Mouse (Mus musculus): ENCODE results near the gene Znhit6.

Znhit6 gene

DNA sequence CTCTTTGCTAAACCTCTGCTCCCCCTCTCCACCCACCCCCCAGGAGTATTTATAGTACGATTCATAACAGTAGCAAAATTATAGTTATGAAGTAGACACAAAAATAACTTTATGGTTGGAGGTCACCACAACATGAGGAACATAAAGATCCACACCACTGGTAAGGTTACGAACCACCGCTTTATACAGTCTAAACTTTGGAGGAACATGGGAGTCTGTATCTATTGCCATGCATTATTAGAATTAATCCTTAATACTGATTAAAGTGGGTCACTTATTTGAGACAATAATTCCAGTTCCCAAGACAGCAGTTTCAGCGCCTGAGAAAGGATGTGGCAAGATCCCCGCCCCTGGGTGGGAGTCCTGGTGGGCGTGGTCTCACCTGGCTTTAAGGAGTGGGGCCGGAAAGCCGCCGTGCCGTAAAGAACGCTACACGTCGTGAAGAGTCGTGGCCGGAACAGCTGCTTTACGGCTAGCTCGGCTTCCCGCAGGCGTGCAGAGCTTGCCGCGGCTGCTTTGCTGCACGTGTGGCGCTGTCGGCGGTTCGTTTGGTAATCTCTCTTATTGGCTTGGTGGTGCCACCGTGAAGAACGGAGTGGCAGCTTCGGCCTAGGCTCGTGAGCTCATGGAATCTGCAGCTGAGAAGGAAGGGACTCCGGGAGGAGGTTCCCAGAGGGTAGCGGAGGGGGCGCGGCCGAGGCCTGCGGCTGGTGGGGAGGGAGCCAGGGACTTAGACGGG, at the start of gene Znhit6:
Znhit6 (plus strand) TSS at position 463 of the 739 bp plus-strand sequence.
- peak; percentile 57 for DNase-seq (ENCODE audit: extremely low spot score, low read depth, low spot score)

DNA sequence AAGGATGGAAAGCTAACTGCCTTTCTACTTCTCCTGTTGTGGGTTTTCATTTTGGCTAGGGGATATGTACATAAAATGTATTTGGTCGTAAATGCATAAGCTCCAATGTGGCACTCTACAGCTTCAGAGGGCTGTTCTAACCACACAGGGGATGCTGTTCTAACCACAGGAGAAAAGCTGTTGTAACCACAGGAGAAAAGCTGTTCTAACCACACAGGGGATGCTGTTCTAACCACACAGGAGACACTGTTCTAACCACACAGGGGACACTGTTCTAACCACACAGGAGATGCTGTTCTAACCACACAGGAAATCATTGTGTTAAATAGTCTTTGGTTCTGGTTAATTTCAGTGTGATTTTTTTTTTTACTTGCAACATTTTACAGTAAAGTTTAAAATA, 38.1 kb upstream of the Znhit6 start:
- no peak for DNase-seq (ENCODE audit: extremely low spot score, low read depth, low spot score)

DNA sequence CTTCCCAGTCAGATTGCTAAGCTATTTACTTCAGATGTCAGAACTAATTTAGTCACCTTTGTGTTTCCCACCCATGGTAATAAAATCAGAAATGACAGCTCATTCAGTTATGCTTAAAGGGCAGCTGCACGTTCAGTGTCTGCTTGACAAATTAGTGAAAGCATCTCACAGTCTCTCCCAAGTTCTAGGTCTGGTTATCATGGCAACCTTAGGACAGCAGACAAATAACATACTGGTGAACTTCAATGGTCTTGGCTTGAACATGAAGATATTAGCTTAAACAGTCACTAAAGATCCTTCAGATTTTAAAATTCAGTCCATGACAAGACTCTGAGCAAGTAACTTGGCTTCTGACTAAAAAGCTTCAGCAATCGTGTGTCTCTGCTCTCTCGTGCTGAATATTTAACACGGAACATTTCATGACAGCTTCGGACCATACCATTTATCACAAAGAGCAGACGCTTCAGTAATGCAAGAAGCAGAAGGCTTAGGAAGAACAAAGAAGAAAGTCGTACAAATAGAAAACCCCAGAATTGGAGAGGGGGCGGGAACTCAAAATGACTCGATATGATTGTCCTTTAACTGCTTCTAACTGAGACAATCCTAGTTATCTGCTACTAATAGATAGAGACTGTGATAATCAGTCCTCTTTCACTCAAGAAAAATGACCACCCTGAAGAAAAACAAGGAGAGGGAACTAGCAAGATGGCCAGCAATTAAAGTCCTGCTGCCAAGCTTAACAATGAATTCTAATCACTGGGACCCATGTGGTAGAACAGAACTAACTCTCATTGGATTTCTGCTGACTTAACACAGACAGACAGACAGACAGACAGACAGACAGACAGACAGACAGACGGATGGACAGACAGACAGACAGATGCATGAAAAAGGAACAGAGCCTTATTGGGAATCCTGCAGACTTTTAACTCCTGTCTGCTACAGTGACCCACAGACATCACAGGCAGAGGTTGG, 27.3 kb upstream of the Znhit6 start:
- DNase-seq (ENCODE audit: extremely low spot score, low read depth, low spot score): no peak

- DNase-seq (ENCODE audit: extremely low spot score, low read depth, low spot score): no peak
These were observed 25.8 kb upstream of the Znhit6 start for GRCm38 (mm10) chr3:145550216-145550615.

DNA sequence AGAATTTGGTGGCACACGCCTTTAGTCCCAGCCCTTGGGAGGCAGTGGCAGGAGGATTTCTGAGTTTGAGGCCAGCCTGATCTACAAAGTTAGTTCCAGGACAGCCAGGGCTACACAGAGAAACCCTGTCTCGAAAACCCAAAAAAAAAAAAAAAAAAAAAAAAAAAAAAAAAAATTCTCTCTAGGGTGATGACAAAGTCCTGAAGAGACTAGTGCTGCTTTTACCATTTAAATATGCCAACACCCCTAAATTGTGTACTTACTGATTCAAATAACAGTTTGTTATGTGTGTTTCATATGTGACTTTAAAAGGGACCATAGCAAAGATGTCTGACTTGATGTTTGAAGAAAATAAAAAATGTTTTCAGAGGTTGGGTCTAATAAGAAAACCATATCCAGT, 21.6 kb upstream of the Znhit6 start:
- no peak for DNase-seq (ENCODE audit: extremely low spot score, low read depth, low spot score)

GRCm38 (mm10) chr3:145556206-145556605, 19.8 kb upstream of the Znhit6 start:
- DNase-seq (ENCODE audit: extremely low spot score, low read depth, low spot score): no peak

GRCm38 (mm10) chr3:145559675-145560074, 16.3 kb upstream of the Znhit6 start:
- DNase-seq (ENCODE audit: extremely low spot score, low read depth, low spot score): no peak

DNA sequence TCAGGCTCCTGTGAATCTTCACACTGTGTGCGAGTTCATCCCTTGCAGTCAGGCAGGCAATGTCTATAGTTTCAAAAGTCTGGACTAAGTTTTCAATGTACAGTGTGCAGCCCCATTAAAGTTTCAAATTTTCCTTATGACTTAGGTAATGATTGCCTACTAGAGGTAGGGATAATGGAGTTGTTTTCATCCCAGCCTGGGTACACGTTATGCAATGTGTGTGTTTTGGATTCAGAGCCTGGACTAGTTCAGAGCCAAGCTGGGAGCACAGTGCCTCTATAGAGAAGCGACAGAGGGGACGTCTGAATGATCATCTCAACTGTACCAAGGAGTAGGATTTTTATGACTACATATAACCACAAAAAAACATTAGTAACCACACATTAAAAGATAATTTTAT, 15.9 kb upstream of the Znhit6 start:
- DNase-seq (ENCODE audit: extremely low spot score, low read depth, low spot score): no peak

GRCm38 (mm10) chr3:145574468-145574867, 1.5 kb upstream of the Znhit6 start:
- DNase-seq (ENCODE audit: extremely low spot score, low read depth, low spot score): no peak

GRCm38 (mm10) chr3:145575340-145575739, 665 bp upstream of the Znhit6 start:
- DNase-seq (ENCODE audit: extremely low spot score, low read depth, low spot score): no peak

DNA sequence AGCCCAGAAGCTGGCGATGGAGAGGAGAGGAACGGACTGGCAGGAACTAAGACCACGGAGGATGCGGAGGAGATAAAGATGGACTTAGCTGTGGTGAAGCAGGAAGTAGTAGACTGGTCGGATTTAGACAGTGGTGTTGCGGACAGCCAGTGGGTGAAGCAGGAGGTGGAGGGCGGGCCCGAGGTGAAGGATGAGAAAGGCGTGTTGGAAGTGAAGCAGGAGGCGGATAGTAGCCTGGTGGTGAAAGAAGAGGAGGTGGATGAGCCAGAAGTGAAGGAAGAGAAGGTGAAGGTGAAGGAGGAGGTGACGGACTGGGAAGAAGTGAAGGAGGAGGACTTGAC, 447 bp downstream of the Znhit6 start:
- DNase-seq (ENCODE audit: extremely low spot score, low read depth, low spot score): no peak

DNA sequence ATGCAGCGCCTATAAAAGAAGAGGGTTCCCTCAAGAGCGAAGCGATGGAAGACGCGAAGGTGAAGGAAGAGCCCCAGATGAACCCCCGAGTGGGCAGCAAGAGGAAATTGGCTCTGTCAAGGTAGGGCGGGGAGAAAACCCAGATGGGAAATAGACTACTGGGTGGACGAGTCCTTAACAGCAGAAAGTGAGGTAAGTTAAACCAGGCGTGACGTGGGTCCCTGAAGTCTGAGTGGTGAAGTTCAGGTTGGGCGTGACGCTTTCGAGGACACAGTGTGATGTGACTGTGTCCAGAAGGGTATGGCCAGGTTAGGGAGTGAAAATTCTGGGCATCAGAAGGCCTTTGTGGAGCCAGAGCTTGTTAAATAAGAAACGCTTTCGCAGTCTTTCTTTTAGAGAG, 871 bp downstream of the Znhit6 start:
- no peak for DNase-seq (ENCODE audit: extremely low spot score, low read depth, low spot score)

DNA sequence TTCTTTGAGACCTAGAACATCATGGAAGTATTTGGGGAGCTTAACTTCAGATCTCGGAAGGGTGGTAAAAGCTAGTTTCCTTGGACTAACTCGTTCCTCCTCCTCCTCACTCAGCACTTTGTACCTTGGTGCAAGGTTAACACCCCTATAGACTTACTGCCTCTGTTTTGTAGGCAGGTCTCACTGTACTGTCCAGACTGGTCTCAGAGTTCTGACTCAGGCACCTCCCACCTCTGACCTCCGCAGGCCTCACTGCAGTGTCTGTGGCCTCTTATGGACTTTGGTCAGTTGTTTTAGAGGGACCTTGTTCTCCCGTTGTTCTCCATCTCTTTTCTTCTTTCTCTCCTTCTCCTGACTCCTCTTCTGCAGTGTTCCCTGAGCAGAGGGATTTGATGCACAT, 7.0 kb downstream of the Znhit6 start:
- no peak for DNase-seq (ENCODE audit: extremely low spot score, low read depth, low spot score)

GRCm38 (mm10) chr3:145583522-145584200, 7.7 kb downstream of the Znhit6 start:
- no peak for DNase-seq (ENCODE audit: extremely low spot score, low read depth, low spot score)

GRCm38 (mm10) chr3:145590562-145590961, 14.6 kb downstream of the Znhit6 start:
- DNase-seq (ENCODE audit: extremely low spot score, low read depth, low spot score): no peak

- no peak for DNase-seq (ENCODE audit: extremely low spot score, low read depth, low spot score)
These were observed 16.0 kb downstream of the Znhit6 start for GRCm38 (mm10) chr3:145591841-145592542.

DNA sequence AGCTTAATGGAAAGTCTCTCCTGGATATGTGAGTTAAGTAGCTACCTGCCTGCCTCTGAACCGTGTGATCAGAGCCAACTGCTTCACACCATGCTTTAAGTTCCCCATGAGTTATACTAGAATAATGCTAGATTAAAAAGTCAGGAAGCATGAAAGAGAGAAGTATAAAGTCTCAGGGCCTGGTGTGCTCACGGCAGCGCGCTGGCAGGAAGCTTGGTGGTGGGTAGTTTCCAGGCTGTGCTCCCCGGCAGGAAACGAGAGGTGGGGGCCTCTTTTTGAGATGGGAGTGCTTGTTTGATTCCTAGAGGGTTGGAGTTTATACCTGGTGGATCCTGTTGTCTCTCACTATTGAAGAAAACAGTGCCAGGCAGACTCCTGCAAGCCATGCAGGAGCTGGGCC, 19.3 kb downstream of the Znhit6 start:
- no peak for DNase-seq (ENCODE audit: extremely low spot score, low read depth, low spot score)

DNA sequence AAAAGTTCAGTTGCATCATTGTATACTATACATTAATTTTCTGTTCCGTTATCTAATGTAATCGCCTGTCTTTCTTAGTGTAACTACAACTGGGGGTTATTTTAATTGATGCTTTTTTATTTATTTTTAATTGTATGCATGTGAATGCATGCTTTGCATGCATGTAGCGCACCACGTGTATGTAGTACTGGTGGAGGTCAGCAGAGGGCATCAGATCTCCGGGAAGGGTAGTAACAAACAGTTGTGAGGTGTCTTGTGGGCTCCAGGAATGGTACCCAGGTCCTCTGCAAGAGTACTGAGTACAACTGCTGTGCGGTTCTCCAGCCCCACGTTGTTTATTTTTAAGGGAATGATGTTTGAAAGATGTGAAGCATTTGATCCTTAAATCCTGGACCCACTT, 23.1 kb downstream of the Znhit6 start:
- no peak for DNase-seq (ENCODE audit: extremely low spot score, low read depth, low spot score)

DNA sequence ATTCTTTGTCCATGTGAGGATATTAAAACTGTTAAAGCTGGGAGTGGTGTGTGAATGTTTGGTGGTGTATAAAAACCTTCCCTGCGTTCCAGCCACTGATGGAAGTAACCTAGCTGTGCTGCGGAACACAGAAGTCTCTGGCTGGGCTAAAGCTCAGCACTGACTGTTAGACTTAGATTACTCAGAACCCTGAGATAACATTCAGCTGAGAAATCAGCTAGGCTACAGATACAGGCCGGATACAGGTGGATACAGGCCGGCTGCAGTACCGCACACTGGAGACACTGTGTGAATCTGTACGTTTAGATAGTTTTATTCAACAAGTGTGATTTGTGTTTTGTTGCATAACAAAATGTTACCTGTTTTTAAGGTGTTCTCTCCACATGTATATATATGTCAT, 24.8 kb downstream of the Znhit6 start:
- no peak for DNase-seq (ENCODE audit: extremely low spot score, low read depth, low spot score)

- DNase-seq (ENCODE audit: extremely low spot score, low read depth, low spot score): no peak
These were observed 25.3 kb downstream of the Znhit6 start for GRCm38 (mm10) chr3:145601345-145601744.

Data from hindlimb bud, embryonic 11.5 days (tissue).